Mouse (Mus musculus) forebrain, embryonic 11.5 days (tissue): Measurements from ENCODE around the gene Cwc22. TPM values are rescaled to one million over a fixed set of nuclear protein-coding genes. Genes with fewer than 3 reads are reported as not detected.

ENCODE experiments used
- ATAC-seq: fragments of 200-750 bp; cut with Nextera tagmentation; replicated peaks from 2 replicates; pipeline ENCODE4 v1.8.0; 2017; ENCODE audit warnings: moderate TSS enrichment; ENCODE audit not compliant: low FRiP score
- DNase-seq: peaks from one replicate; pipeline ENCODE4 v3.0.0-alpha.2; 2017; ENCODE audit warnings: low spot score
- H3K27ac ChIP-seq: fragments of 300-500 bp; sonication (generic); 2 replicates; pipeline ENCODE4 v1.5.1; 2014; ENCODE audit warnings: low read depth, low read length
- H3K27me3 ChIP-seq: fragments of 300-500 bp; sonication (generic); 2 replicates; pipeline ENCODE4 v1.6.1; 2014; ENCODE audit warnings: mild to moderate bottlenecking, low read length, mixed read lengths; ENCODE audit not compliant: control insufficient read depth, insufficient read depth
- H3K36me3 ChIP-seq: fragments of 300-500 bp; sonication (generic); 2 replicates; pipeline ENCODE4 v1.6.1; 2014; ENCODE audit warnings: mild to moderate bottlenecking, low read length, moderate library complexity, mixed read lengths; ENCODE audit not compliant: control insufficient read depth, insufficient read depth
- H3K4me1 ChIP-seq: fragments of 300-500 bp; sonication (generic); replicated peaks from 2 replicates; pipeline ENCODE4 v1.6.1; 2014; ENCODE audit warnings: low read length, mixed read lengths; ENCODE audit not compliant: control insufficient read depth, insufficient read depth
- H3K4me2 ChIP-seq: fragments of 300-500 bp; sonication (generic); 2 replicates; pipeline ENCODE4 v1.6.1; 2014; ENCODE audit warnings: low read depth, mild to moderate bottlenecking, low read length, moderate library complexity, mixed read lengths; ENCODE audit not compliant: severe bottlenecking
- H3K4me3 ChIP-seq: fragments of 300-500 bp; sonication (generic); 2 replicates; pipeline ENCODE4 v1.5.1; 2014; ENCODE audit warnings: low read depth, low read length
- H3K9ac ChIP-seq: fragments of 300-500 bp; sonication (generic); 2 replicates; pipeline ENCODE4 v1.6.1; 2014; ENCODE audit warnings: low read length
- H3K9me3 ChIP-seq: fragments of 300-500 bp; sonication (generic); 2 replicates; pipeline ENCODE4 v1.6.1; 2016; ENCODE audit warnings: low read length, mixed read lengths; ENCODE audit not compliant: control insufficient read depth
- WGBS: fragments of 180-500 bp; shearing (Covaris S2); extraction: QIAGEN DNeasy Blood & Tissue Kit; methylation state at CpG from one replicate; pipeline ENCODE4 v1.1.7; 2014; 5-methylcytosine and 5-hydroxymethylcytosine counted together
- polyA plus RNA-seq: library from polyadenylated mRNA; unstranded; fragments of >200 nt; fragmentation: Nextera tagmentation; extraction: Ambion mirVana; gene quantifications from 2 replicates; pipeline ENCODE4 v1.2.1, GENCODE M21; 2014

The Cwc22 gene
- polyA plus RNA-seq, 1 experiment from 2014 or later, result 37.4 TPM

DNA sequence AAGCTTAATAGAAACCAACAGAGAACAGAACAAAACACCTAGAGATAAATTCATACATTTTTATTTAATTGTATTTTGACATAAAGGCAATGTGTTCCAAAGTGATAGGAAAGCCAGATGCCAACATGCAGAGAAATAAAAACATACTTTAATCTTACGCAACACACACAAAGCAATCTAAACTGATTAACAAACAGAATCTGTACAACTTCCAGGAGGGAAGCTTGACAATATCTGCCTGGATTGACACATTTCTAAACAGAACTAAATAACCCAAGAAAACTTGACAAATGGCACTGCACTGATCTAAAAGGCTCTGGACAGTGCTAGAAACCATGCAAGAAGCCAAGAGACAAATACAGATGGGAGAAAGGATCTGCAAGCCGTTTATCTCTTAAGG lies 20.2 kb downstream of the Cwc22 start:
- H3K9me3 ChIP-seq, result no peaks in the 10 kb centered on the region
- peaks cover 7% of the 10 kb centered on the region for H3K36me3 ChIP-seq
- no peaks in the 10 kb centered on the region for H3K4me1 ChIP-seq
- H3K27me3 ChIP-seq, result no peaks in the 10 kb centered on the region
- no peak overlapping the region for H3K9ac ChIP-seq
- no peak overlapping the region for H3K4me2 ChIP-seq
- WGBS, result 94% methylated on average over 2 of the region's 2 CpGs
- H3K27ac ChIP-seq, result no peak overlapping the region
- no peak for DNase-seq
- no peak for ATAC-seq
- H3K4me3 ChIP-seq, result no peak overlapping the region

DNA sequence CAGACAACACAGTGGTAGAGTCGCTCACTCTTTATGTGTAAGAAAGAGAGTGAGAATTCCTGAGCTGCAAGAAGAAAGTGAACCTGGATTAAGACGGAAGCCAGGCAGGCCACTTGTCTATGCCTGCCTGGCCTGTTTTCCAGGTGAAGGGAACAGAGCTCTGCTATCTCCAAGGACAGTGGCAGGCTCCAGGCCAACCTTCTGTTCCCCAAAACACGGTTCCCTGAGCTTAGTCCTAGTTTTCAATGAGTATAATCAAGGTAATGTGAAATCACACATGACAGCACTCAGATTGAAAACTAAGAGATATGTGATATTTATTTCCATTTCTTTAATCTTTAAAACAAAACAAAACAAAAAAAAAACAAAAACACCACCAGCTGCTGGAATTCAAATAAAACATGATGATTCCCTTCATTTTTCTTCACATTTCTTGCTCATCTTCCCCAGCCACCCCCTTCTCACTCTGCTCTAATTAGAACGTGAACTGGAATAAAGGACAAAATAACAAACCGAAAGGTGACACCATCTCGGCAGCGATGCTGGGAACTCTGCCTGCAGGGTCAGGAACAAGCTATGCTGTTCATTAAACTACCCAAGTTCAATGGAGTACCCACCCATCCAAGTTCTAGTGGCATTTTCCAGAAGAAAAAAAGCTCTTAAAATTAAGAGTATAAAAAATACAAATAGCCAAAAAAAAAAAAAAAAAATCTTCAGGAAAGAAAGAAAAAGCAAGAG lies 20.8 kb downstream of the Cwc22 start:
- no peak overlapping the region for H3K9ac ChIP-seq
- no peak overlapping the region for H3K27ac ChIP-seq
- H3K4me2 ChIP-seq, result no peak overlapping the region
- 80% methylated on average over 7 of the region's 7 CpGs for WGBS
- H3K27me3 ChIP-seq, result no peaks in the 10 kb centered on the region
- no peaks in the 10 kb centered on the region for H3K4me1 ChIP-seq
- DNase-seq, result no peak
- no peaks in the 10 kb centered on the region for H3K9me3 ChIP-seq
- peaks cover 9% of the 10 kb centered on the region for H3K36me3 ChIP-seq
- no peak overlapping the region for H3K4me3 ChIP-seq
- ATAC-seq, result no peak

DNA sequence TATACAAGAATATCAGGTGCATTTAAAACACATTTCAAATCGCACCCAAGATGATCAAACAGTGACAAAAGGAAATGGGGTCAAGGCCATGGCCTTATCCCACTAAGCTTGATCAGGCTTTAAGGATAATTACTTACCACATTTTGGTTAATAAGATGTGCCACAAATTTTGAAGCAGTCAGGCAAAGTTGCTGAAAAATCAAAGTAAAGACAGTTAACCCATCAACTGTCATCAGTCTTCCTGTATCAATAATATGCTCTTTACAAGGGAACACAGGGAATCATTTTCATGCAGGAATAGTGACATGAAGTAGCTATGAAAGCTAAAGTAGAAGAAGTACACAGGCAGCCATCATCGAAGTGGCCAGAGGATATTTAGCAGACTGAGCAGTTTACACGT lies 22.2 kb downstream of the Cwc22 start:
- ATAC-seq, result no peak
- Histone ChIP-seq H3K9ac (no peak overlapping the region), H3K4me2 (no peak overlapping the region), H3K27me3 (no peaks in the 10 kb centered on the region), H3K4me1 (no peaks in the 10 kb centered on the region), H3K36me3 (peaks cover 11% of the 10 kb centered on the region), H3K9me3 (no peaks in the 10 kb centered on the region), H3K27ac (no peak overlapping the region), H3K4me3 (no peak overlapping the region)
- DNase-seq, result no peak
- WGBS, result 98% methylated on average over 3 of the region's 3 CpGs

DNA sequence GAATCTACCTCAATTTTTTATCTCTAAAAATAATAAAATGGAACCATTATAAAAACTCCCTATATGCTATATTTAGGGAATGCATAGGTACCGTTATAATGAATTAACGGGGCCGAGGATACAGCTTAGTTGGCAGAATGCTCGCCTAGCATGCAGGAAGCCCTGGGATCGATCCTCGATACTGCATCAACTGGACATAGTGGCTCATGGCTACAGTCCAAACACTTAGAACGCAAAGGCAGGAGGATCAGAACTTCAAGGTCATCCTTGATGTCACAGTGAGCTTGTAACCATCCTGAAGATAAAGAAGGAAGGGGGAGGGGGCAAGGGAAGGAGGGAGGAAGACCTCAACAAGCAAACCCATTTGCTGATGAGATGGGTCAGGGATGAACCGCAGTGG lies 23.0 kb downstream of the Cwc22 start:
- Histone ChIP-seq H3K27me3 (no peaks in the 10 kb centered on the region), H3K9me3 (no peaks in the 10 kb centered on the region), H3K27ac (no peak overlapping the region), H3K4me1 (no peaks in the 10 kb centered on the region), H3K36me3 (peaks cover 11% of the 10 kb centered on the region), H3K9ac (no peak overlapping the region), H3K4me2 (no peak overlapping the region), H3K4me3 (no peak overlapping the region)
- ATAC-seq, result no peak
- no peak for DNase-seq
- 94% methylated on average over 8 of the region's 8 CpGs for WGBS

DNA sequence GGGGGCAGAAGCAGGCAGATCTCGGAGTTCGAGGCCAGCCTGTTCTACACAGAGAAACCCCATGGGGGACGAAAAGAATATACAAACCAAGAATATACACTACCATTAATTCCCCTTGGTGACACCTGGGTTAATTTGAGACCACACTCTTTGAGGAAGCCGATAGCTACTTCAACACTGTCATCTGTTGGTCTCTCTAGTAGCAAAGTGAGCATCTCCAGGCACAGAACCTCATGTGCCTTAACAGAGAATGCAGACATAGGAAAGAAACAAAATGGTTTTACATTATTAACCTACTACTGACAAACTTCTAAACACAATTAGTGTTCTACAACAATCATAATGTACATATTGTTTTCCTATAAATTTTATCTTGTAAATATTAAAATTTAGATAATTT lies 24.9 kb downstream of the Cwc22 start:
- H3K36me3 ChIP-seq, result peaks cover 11% of the 10 kb centered on the region
- no peak for ATAC-seq
- H3K27me3 ChIP-seq, result no peaks in the 10 kb centered on the region
- no peaks in the 10 kb centered on the region for H3K9me3 ChIP-seq
- 94% methylated on average over 4 of the region's 4 CpGs for WGBS
- H3K27ac ChIP-seq, result no peak overlapping the region
- no peak overlapping the region for H3K9ac ChIP-seq
- no peaks in the 10 kb centered on the region for H3K4me1 ChIP-seq
- no peak overlapping the region for H3K4me3 ChIP-seq
- no peak overlapping the region for H3K4me2 ChIP-seq
- DNase-seq, result no peak

GRCm38 (mm10) chr2:77920621-77921020 lies 25.6 kb downstream of the Cwc22 start:
- no peak overlapping the region for H3K27ac ChIP-seq
- H3K27me3 ChIP-seq, result no peaks in the 10 kb centered on the region
- no peak overlapping the region for H3K4me2 ChIP-seq
- no peak for DNase-seq
- WGBS, result 98% methylated on average over 2 of the region's 2 CpGs
- H3K4me3 ChIP-seq, result no peak overlapping the region
- no peak for ATAC-seq
- H3K9me3 ChIP-seq, result no peaks in the 10 kb centered on the region
- H3K9ac ChIP-seq, result no peak overlapping the region
- H3K36me3 ChIP-seq, result peaks cover 11% of the 10 kb centered on the region
- no peaks in the 10 kb centered on the region for H3K4me1 ChIP-seq

GRCm38 (mm10) chr2:77918474-77918873 lies 27.7 kb downstream of the Cwc22 start:
- Histone ChIP-seq H3K36me3 (peaks cover 7% of the 10 kb centered on the region; the same call in 1 of the 2 replicates), H3K4me3 (no peak overlapping the region), H3K4me1 (no peaks in the 10 kb centered on the region), H3K9ac (no peak overlapping the region), H3K9me3 (no peaks in the 10 kb centered on the region), H3K27me3 (no peaks in the 10 kb centered on the region), H3K4me2 (no peak overlapping the region), H3K27ac (no peak overlapping the region)
- DNase-seq (no peak), ATAC-seq (no peak)
- WGBS, result 82% methylated on average over 3 of the region's 3 CpGs

DNA sequence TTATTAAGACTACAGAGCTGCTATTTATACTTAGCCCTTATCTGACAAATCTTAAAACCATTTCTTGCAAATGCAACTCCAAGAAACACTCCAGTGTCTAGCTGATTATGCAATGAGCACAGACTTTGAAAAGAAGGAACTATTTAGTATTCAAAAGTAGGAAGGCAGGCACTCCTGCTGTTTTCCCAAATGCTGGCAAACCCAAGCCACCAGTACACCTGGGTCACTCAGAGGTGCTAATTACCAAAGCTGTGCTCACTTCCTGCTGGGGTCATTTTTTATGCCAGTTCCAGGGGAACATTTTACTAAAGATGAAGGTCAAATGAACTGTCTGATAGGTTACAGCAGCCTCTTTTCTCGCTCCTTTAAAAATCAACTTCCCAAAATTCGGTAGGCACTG lies 28.2 kb downstream of the Cwc22 start:
- H3K4me3 ChIP-seq, result no peak overlapping the region
- H3K4me1 ChIP-seq, result no peaks in the 10 kb centered on the region
- ATAC-seq (no peak), DNase-seq (no peak)
- H3K9me3 ChIP-seq, result no peaks in the 10 kb centered on the region
- peaks cover 4% of the 10 kb centered on the region; the same call in 1 of the 2 replicates for H3K36me3 ChIP-seq
- no peak overlapping the region for H3K27ac ChIP-seq
- no peaks in the 10 kb centered on the region for H3K27me3 ChIP-seq
- H3K9ac ChIP-seq, result no peak overlapping the region
- no peak overlapping the region for H3K4me2 ChIP-seq
- 89% methylated on average over 2 of the region's 2 CpGs for WGBS

DNA sequence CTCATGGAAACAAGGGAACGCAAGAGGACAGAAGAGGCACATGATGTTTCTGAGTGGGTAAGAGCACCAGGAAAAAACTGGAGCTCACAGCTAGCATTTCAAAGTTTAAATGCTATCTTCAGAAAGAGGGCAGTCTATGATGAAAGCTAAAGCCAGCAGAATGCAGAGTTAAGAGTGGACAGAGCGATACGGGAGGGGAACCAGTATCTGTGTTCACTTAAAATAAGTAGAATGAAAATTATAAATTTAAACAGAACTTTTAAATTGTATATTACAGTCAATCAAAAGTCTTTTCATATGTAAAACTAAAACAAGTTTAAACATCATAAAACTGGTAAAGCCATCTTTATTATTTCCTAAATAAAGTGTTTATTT lies 28.8 kb downstream of the Cwc22 start:
- Histone ChIP-seq H3K9ac (no peak overlapping the region), H3K4me3 (no peak overlapping the region), H3K27me3 (no peaks in the 10 kb centered on the region), H3K36me3 (peaks cover 4% of the 10 kb centered on the region; the same call in 1 of the 2 replicates), H3K9me3 (no peaks in the 10 kb centered on the region), H3K27ac (no peak overlapping the region), H3K4me2 (no peak overlapping the region), H3K4me1 (no peaks in the 10 kb centered on the region)
- no peak for DNase-seq
- WGBS, result 97% methylated on average over 3 of the region's 3 CpGs
- ATAC-seq, result no peak
